Mouse (Mus musculus): Measurements from ENCODE around the gene Lonp2.

Gene Lonp2

DNA sequence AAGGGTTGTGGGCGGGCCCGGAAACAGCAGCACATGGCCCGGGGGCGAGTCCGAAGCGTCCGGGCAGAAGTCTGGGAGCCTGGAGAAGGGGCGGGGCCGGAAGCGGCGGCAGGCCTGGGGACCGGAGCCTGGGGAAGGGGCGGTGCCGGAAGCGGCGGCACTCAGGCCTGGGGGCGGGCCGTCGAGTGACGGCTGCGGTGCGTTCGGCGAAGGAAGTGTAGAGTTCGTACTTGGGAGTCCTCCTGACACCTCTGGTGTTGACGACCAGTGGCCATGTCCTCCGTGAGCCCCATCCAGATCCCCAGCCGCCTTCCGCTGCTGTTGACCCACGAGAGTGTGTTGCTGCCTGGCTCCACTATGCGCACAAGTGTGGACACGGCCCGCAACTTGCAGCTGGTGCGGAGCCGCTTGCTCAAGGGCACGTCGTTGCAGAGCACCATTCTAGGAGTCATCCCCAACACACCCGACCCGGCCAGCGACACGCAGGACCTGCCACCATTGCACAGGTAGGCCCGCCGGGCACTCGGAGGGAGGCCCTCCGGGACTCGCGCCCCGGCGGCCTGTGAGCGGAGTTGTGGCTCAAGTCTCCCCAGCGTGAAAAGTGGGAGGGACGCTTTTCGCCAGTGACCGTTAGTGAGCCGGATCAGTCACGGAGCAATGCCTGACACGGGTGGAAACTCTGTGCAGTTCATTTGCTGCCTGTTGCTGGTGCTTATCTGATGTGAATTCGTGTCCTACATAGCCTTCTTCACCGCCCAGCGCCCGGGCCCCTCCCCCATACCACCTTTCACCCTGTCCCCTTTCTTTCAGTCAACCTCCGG lies at the start of gene Lonp2:
Lonp2 (plus strand) TSS at position 133 of the 821 bp plus-strand sequence.
- CTCF ChIA-PET = interaction anchor here (0.6 kb wide), 1 partner anchor 23 kb away, joined by 3 read pairs; no protein-coding TSS in a partner anchor

DNA sequence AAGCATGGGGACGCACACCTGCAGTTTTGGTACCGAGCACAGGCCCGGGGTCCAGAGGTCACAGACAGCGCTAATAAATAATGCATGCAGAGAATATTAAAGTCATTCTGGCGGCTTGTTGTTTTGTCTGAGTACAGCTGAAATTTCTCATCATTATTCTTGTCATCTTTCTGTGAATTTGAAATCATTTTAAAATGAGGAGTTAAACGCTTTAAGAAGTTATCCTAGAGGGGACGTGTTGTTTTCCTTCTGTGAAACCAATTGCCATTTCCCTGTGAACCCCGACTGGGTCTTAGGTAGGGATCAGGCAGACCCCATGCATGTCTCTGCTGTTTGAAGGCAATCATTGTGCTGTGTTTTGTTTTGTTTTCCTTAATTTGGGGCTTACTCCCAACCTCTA lies 46.3 kb upstream of the Lonp2 start:
- CTCF ChIA-PET = no interaction called here

DNA sequence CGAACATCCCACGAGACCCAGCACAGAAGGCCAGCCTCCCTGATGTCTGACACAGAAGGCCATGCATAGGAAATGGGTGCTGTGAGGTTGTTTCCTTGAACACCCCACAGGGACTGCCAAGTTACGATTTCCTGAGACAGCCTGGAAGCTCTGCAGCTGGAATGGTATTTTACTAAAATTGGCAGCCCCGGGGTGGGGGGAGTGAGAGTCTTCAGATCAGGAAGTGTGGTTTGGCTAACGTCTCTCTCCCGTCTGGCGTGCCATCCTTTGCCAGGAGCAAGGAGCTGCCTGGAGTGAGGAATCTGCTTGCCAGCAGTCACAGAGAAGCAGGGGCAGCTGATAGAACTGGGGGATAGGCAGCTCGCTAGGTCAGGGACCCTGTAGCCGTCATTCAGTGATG lies 45.8 kb upstream of the Lonp2 start:
- CTCF ChIA-PET = no interaction called here

DNA sequence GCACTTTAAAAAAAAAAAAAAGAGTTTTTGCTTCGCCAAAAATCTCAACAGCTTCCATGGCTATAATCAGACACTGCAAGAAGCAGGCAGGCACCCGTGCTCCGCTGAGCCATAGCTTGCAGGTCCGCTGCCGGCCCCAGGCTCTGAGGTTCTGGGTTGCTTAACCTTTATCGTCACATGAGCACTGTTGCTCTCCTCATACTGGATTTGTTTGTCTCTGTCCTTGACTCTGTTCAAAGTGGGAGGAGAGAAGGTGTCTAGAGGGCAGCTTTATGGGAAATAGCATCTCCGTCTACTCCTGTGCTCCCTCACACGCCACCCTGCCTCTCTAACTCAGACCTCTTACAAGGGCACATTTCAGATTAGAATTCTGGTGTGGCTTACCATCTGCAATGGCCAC lies 45.1 kb upstream of the Lonp2 start:
- CTCF ChIA-PET = no interaction called here

DNA sequence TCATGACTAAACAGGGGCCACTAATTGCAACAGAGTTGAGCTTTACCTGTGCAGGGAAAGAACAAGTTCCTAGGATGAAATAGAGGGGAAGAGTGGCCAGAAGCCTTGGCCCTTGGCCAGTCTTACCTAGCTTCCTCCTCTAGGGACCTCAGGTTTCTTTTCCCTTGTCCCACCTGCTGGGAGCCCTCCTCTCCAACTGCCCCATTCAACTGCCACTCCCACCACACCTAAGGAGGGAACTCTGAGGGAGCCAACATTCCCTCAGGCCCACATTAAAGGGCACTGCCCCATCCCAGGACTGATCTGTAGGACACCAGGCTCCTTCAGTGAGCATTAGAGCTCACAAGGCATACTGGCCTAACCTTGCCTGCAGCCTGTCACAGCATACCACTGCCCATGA lies 43.4 kb upstream of the Lonp2 start, which contains the start of gene Abcc12:
Abcc12 (minus strand) TSS at position 229 of the 400 bp plus-strand sequence.
- CTCF ChIA-PET = no interaction called here

DNA sequence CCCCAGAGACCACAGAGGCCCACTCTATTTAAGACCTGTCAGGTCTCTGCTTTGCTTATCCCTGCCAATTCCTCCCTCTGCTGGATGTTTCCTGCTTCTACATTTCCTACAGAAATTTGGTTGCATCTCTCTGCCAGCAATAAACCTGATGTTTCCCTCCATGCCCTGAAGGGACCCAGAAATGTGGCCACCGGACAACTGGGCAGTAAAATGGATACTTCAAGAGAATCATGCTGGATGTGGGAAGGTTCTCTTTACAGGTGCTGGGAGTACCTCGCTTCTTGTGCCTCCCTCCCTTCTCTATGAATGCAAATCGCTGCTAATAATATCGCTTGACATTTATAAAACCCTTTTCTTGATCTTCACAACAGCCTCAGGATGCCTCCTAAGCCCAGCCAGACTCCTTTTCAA lies 41.9 kb upstream of the Lonp2 start:
- CTCF ChIA-PET = no interaction called here

DNA sequence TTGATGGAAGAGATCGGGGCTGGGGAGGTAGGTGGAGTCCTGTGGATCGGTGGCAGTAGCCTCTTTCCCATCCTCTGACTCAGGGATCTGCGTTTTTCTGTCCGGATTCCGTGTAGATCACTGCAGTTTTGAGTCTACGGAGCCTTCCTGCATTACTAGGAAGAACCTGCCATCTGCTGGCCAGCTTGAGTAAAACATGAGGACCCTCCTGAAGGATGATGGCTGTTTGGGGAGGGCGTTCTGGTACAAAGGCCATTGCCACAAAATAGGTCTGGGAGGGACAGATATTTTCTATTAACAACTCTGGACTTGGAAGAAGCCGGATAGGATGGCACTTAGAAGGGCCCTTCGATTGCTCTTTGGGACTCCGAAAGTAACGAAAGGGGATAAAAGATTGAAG lies 38.7 kb upstream of the Lonp2 start:
- CTCF ChIA-PET = no interaction called here

DNA sequence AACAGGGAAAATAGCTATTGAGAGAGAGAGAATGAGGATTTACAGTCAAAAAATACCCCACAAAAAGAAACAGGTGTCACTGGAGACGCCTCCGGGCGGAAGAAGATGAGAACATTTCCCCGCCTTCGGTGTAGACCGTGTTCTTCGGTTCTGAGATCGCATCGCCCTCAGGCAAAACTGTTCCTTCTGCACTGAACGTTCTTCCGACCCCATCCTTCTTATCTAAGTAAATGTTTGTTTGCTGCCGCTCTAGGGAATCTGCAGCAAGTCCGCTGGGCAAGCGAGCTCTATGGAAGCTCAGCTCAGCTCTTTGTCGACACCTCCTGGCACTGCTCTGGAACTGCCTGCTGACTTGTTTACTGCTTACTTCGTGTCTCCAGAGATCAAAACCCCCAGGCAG lies 38.3 kb upstream of the Lonp2 start:
- CTCF ChIA-PET = interaction anchor here (0.6 kb wide), 1 partner anchor 1885 kb away, joined by 3 read pairs; no protein-coding TSS in a partner anchor

DNA sequence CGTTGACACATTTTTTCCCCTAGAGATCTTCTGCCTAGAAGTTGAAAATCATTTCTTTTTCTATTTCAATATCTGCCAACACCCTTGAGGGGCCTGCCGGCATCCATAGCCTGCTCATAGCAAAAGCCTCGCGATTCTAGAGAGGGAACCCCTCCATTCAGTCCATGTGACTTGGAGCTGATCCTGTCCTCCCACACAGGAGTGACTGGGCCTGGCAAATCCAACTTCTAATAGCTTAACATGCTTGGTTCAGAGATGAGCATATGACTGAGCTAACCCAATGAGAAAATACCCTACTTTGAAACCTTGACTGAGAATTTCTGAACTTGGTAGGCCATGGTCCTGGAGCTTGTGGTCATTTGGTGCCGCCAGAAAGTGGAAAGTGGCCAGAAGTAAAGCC lies 37.8 kb upstream of the Lonp2 start:
- CTCF ChIA-PET = interaction anchor here (0.6 kb wide), 1 partner anchor 1884 kb away, joined by 3 read pairs; no protein-coding TSS in a partner anchor

DNA sequence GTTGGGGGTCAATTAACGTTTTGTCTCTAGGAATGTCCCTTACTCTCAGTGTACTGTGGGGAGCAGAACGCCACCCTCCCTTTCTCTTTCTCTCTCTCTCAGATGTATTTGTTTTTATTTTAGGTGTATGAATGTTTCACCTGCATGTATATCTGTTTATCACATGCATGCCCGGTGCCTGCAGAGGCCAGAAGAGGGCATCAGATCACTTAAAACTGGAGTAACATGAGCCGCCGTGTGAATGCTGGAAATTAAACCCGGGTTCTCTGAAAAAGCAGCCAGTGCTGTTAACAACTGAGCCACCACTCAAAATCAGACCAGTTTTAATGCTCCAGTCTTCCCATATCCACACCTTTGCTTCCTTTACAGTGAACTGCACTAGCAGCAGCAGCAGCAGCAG lies 37.2 kb upstream of the Lonp2 start:
- CTCF ChIA-PET = no interaction called here

DNA sequence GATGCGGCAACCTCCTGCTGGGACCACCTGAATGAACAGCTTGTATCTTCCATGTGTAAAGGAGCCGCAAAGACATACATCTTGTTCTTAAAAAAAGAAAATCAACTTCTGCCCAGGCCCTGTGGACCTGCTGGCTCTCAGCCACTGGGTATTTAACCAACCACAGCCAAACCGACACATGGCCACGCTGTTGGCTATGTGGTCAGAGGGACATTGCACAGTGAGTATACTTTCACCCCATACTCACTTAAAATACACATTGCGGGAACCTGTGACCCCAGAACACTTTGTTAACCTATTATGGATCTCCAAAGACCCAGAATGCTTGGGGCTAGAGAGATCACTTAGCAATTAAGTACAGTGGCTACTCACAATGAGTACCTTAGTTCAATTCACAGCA lies 35.5 kb upstream of the Lonp2 start:
- CTCF ChIA-PET = no interaction called here

DNA sequence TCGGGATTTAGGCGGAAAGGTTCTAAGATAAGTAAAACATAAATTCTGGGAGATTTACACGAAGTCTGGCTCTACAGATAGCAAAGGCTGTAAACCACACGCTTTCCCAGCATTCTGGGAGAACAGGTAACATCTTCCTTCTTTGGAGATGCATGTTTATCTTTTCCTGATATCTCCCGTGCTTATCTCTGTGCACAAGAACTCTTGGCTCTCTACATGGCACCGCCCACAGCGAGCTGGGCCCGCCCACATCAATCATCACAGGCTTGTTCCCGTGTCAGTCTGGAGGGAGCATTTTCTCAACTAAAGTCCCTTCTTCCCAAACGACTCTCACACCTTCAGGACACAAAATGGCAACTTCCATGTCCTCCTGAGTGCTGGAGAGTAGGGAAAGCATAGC lies 30.7 kb upstream of the Lonp2 start:
- CTCF ChIA-PET = interaction anchor here (0.6 kb wide), 1 partner anchor 172 kb away, joined by 3 read pairs; no protein-coding TSS in a partner anchor

DNA sequence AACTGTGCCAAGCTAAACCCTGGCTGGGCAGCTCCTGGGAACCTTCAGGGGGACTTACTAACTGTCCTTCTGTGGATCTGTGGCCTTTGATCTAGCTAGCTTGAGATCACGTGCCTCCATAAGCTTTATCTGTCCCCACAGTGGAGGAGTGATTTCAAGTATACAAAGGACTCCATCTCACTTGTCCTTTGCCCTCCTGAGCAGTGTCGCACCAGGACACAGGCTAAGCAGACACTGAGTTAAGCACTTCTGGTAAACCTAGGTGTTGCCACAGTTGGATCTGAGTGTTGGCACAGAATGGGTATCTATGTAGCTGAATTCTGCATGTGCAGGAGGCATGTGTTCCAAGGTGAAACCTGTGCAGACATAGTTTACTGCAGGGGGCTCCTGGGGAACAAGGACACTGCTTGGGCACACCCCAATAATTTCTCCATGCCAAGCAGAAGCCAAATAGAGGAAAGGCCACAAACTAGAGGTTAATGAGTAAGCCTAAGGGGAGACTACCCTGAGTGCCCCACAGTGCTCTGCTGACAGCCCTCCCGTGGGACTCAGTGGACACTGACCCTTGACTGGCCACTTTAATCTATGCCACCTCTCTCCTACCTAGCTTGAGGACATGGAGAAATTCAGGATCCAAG lies 29.6 kb upstream of the Lonp2 start:
- CTCF ChIA-PET = no interaction called here

DNA sequence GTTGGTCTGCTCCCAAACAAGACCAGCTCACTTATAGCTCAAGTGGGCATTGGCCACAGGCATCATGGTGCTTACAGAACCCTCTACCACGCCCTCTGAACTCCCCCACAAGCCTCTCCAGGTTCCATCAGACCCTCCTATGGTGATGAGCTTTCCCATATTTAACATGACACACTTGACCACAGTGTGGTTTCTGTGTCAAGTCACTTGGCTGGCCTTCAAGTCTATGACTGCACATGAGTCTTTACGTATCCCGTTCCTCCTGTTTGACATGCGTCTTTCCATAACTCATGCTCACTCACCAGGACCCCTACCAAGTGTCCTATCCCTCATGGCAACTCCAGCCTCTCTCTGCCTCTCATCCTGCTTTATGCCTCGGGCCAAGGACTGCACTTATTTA lies 28.2 kb upstream of the Lonp2 start:
- CTCF ChIA-PET = no interaction called here

DNA sequence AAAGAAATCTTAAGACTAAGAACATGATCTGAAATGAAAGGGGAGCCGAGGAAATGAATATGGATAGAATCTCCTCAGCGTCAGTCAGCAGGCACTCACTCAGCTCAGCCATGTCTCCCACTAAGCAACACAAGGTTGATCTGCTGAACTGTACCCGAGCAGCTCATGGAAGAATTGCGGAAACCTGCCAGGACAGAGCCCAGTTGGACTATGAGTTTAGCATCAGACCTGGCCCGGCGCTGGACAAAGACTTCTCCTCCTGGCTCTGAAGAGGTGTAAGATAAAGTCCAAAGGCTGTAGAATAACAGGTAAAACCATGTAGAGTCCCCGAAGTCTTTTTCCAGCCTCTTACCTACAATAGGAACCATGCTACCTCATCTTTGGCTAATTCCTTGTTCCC lies 26.2 kb upstream of the Lonp2 start:
- CTCF ChIA-PET = no interaction called here

DNA sequence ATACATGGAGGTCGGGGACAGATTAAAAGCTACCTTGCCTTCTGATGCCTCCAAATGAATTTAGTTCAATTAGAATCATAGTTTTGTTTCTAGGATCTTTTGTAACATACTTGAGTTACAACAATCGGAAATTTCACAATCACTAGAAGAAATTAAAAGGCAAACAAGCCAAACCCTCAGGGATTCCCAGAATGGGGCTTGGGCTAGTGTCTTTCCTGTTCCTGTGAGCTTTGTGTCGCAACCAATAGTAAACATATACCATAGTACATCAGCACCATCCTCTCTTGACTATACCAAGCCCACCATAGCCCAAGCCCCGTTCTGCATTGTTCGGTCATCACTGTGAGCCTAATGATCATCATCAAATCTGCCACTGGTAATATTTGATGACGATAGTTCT lies 24.5 kb upstream of the Lonp2 start:
- CTCF ChIA-PET = no interaction called here

DNA sequence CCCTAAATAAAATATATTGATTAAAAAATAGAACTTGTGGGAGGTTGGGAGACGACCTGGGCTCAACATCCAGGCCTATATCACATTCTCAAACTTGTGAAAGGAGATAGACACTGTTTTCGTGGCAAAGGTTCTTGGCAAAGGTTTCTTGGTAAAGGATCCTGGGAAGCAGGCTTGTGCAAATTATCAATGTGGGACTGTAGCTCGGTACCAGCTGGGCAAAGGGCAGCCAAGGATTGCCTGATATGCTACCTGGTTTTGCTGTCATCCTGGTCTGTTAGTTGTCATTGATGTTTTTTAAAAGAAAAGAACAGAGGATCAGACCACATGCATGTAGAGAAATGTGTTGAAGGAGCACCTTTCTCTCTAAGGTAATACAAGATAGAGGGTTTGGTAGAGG lies 23.5 kb upstream of the Lonp2 start:
- CTCF ChIA-PET = interaction anchor here (0.6 kb wide), 1 partner anchor 84 kb away, joined by 3 read pairs; no protein-coding TSS in a partner anchor

DNA sequence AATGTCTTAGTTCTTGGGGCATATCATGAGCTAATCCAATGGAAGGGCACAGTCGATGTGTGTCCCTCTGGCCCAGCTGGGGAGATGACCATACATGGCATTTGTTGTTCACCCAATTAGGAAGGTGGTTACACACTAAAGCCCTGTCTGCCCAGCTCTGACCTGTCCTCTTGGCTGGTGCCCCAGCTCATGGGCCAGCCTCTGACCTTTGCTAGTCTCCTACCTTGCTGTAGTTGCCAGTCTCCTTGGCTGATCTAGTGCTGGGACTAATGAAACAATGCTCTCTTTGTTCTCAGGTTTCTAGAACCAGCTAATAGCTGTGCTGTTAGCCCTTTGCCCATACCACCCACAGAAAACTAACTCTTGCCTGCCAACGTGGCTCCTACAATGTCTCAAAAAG lies 20.7 kb upstream of the Lonp2 start:
- CTCF ChIA-PET = no interaction called here

DNA sequence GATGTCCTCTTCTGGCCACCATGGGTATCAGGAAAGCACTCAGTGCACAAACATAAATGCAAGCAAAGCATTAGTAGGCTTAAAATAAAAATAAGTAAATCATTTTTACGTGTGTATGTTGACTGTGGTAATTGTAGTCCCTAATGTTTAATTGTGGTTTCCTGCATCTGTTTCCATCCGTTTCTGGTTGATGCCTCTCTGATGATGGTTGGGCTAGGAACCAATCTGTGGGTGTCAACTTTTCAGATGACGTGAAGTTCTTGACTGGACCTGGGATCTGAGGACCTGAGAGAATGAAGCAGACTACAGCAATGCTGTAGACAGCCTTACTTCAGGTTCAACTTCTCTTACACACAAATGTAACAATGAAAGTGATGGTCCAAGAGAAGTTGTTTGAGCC lies 19.2 kb upstream of the Lonp2 start:
- CTCF ChIA-PET = no interaction called here

DNA sequence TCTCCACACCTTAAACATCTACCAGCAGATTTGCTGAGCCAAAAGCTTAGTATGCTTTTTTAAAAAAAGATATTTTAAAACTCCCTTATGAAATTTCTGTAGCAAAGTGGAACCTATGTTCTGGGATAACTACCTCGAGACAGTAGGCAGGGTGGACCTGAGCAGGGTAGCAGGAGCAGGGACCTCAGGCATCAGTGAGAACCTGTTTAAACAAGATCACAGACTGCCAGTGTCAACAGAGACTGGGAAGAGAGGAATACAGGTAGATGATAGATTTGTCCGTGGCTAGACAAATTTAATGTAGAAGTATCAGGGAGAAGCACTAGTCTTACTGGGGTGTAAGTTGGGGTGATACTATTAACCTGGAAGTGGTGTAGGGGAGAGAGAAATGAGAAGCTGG lies 10.0 kb upstream of the Lonp2 start:
- CTCF ChIA-PET = no interaction called here

DNA sequence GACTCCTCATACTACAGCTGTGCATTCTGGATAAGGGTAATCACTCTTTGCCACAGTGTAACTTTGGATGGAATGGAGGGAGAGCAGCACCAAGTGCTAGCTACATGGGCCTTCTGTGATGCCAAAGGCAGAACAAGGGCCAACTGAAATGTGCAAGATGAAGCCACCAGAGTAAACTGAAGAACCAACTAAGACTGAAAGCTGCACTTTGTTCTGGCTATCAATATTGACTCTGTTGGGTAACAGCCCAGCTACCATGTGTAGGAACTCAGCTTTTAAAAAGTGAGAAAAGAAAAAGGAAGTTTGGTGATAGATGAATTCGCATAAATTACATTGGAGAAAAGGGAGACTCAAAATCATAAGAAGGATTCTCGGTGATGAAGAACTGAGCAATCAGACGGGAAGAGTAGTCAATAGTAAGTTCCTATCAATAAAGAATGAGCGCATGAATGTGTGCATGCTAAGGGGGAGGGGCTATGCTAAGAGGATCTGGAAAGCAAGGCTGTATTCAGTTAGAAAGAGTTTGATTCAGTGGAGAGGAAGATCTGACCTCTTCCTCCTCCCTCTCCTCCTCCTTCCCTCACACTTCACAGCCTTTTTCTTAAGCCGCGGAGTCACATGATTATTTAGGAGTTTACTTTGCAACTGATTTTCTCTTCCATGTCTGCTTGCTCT lies 8.6 kb upstream of the Lonp2 start:
- CTCF ChIA-PET = no interaction called here

DNA sequence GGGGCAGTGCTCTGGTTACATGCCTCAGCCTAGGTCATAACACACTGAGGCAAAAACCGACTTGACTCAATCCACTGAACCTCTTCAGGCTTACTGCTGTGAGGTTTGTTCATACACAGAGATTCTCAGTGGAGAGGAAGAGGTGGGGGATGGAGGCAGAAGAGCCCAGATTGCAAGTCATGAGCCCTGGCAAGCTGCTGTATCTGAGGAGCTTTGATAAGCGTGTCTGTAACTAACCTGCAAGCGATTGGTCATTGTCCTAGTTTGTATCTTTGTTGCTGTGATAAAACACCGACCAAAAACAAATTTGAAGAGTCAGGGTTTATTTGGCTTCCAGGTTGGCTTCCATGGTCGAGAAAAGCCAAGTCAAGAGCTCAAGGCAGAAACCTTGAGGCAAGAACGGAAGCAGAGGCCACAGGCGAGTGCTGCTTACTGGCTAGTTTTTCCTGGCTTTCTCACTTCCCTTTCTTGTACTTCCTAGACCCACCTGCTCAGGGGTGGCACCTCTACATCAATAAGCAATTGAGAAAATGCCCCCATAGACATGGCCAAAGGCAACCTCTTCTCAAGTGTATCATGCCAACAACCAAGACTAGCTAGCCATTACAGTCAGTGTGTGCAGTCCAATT lies 6.0 kb upstream of the Lonp2 start:
- CTCF ChIA-PET = no interaction called here
